Mouse (Mus musculus): Measurements from ENCODE around the gene March4. TPM values are rescaled to one million over a fixed set of nuclear protein-coding genes. Genes with fewer than 3 reads are reported as not detected.

Gene March4
- total RNA-seq (2023): not detected

GRCm38 (mm10) chr1:72536611-72537351 is at the start of gene March4:
March4 (minus strand) TSS chr1:72536930.

GRCm38 (mm10) chr1:72582947-72583731 is 46.4 kb upstream of the March4 start, which contains the start of gene Smarcal1:
Smarcal1 (plus strand) TSS chr1:72583251.

Other genes with a start within 250 kb of the March4 start
- gene Xrcc5, start 229.5 kb downstream of the March4 start, total RNA-seq (2023): 23.4 TPM
- gene Smarcal1, start 46.3 kb upstream of the March4 start, total RNA-seq (2023): 37.2 TPM
- not detected for gene Ankar, start 163.6 kb upstream of the March4 start, total RNA-seq (2023)
- 3,789 TPM for gene Rpl37a, start 174.4 kb upstream of the March4 start, total RNA-seq (2023)